Mouse (Mus musculus) MEL (cell line): ENCODE results near the gene Dkk3. TPM values are rescaled to one million over a fixed set of nuclear protein-coding genes. Genes with fewer than 3 reads are reported as not detected.

ENCODE experiments used
- DNase-seq: peaks from one replicate; pipeline ENCODE4 v3.0.0; 2011; ENCODE audit warnings: low read depth, low spot score
- H3K27ac ChIP-seq: 2 replicates; pipeline ENCODE4 v1.5.1; 2012; ENCODE audit warnings: low read depth, mild to moderate bottlenecking, control low read depth, low read length, moderate library complexity; ENCODE audit not compliant: control insufficient read depth
- H3K27me3 ChIP-seq, 2 experiments: fragments of 150-350 bp in 1 of 2; sonication (generic) in 1 of 2; 2 replicates each; pipeline ENCODE4 v1.6.1; 2012; ENCODE audit warnings: low read length in 2 of 2, mild to moderate bottlenecking in 2 of 2, improper control_type of control experiment in 1 of 2, moderate library complexity in 1 of 2; ENCODE audit not compliant: insufficient read depth in 2 of 2, control insufficient read depth in 1 of 2
- H3K36me3 ChIP-seq, 2 experiments: 2 replicates each; pipeline ENCODE4 v1.6.1; 2012 to 2014; ENCODE audit warnings: low read length in 2 of 2, improper control_type of control experiment in 1 of 2, inconsistent platforms in 1 of 2, mild to moderate bottlenecking in 1 of 2; ENCODE audit not compliant: insufficient read depth in 2 of 2, control insufficient read depth in 1 of 2
- H3K4me1 ChIP-seq, 2 experiments: fragments of 150-350 bp in 1 of 2; sonication (generic) in 1 of 2; 2 replicates each; pipeline ENCODE4 v1.6.1; 2012; ENCODE audit warnings: low read length in 2 of 2, improper control_type of control experiment in 1 of 2, mild to moderate bottlenecking in 1 of 2; ENCODE audit not compliant: insufficient read depth in 2 of 2, control insufficient read depth in 1 of 2
- H3K4me3 ChIP-seq, 2 experiments: fragments of 150-350 bp in 1 of 2; sonication (generic) in 1 of 2; 2 replicates each; pipeline ENCODE4 v1.5.1; 2012; ENCODE audit warnings: low read depth in 2 of 2, low read length in 2 of 2, mild to moderate bottlenecking in 2 of 2, moderate library complexity in 2 of 2, control low read depth in 1 of 2, improper control_type of control experiment in 1 of 2; ENCODE audit not compliant: control insufficient read depth in 1 of 2, insufficient read depth in 1 of 2
- H3K79me2 ChIP-seq: 2 replicates; pipeline ENCODE4 v1.6.1; 2012; ENCODE audit warnings: mild to moderate bottlenecking, low read length, moderate library complexity; ENCODE audit not compliant: control insufficient read depth, poor library complexity, insufficient read depth
- H3K9ac ChIP-seq: 2 replicates; pipeline ENCODE4 v1.6.1; 2012; ENCODE audit warnings: low read depth, mild to moderate bottlenecking, control low read depth, low read length, moderate library complexity; ENCODE audit not compliant: control insufficient read depth, poor library complexity, severe bottlenecking
- H3K9me3 ChIP-seq: fragments of 150-350 bp; sonication (generic); replicated peaks from 2 replicates; pipeline ENCODE4 v1.6.1; 2012; ENCODE audit warnings: mild to moderate bottlenecking, low read length, improper control_type of control experiment, moderate library complexity; ENCODE audit not compliant: insufficient read depth
- CHD1 ChIP-seq: IDR thresholded peaks from 2 replicates; pipeline ENCODE4 v1.6.1; 2012; ENCODE audit warnings: low read depth, mild to moderate bottlenecking, inconsistent platforms, low read length, improper control_type of control experiment
- EP300 ChIP-seq, 2 experiments: IDR thresholded peaks; 2 replicates each; pipeline ENCODE4 v1.6.1; 2011; ENCODE audit warnings: improper control_type of control experiment in 2 of 2, low read length in 2 of 2, low read depth in 1 of 2, mild to moderate bottlenecking in 1 of 2
- GATA1 ChIP-seq: IDR thresholded peaks from 2 replicates; pipeline ENCODE4 v1.6.1; 2011; ENCODE audit warnings: low read depth, low read length, improper control_type of control experiment
- HCFC1 ChIP-seq: IDR thresholded peaks from 2 replicates; pipeline ENCODE4 v1.6.1; 2012; ENCODE audit warnings: low read depth, mild to moderate bottlenecking, inconsistent platforms, low read length, improper control_type of control experiment, moderate library complexity
- MAX ChIP-seq: IDR thresholded peaks from 2 replicates; pipeline ENCODE4 v1.6.1; 2011; ENCODE audit warnings: low read length, improper control_type of control experiment
- MAZ ChIP-seq: IDR thresholded peaks from 2 replicates; pipeline ENCODE4 v1.6.1; 2012; ENCODE audit warnings: low read depth, mild to moderate bottlenecking, inconsistent platforms, low read length, improper control_type of control experiment
- MEF2A ChIP-seq: IDR thresholded peaks from 2 replicates; pipeline ENCODE4 v1.6.1; 2014; ENCODE audit warnings: low read depth, mild to moderate bottlenecking, inconsistent platforms, low read length, improper control_type of control experiment; ENCODE audit not compliant: poor library complexity, insufficient replicate concordance, severe bottlenecking; ENCODE audit errors: extremely low read depth
- MXI1 ChIP-seq: IDR thresholded peaks from 2 replicates; pipeline ENCODE4 v1.6.1; 2011; ENCODE audit warnings: mild to moderate bottlenecking, low read depth, low read length, improper control_type of control experiment
- MYC ChIP-seq: IDR thresholded peaks from 2 replicates; pipeline ENCODE4 v1.6.1; 2011; ENCODE audit warnings: low read depth, mild to moderate bottlenecking, low read length, improper control_type of control experiment, moderate library complexity
- NELFE ChIP-seq: IDR thresholded peaks from 2 replicates; pipeline ENCODE4 v1.6.1; 2011; ENCODE audit warnings: low read depth, low read length, improper control_type of control experiment
- NRF1 ChIP-seq: IDR thresholded peaks from 2 replicates; pipeline ENCODE4 v1.6.1; 2014; ENCODE audit warnings: low read depth, mild to moderate bottlenecking, inconsistent platforms, low read length, improper control_type of control experiment, moderate library complexity; ENCODE audit not compliant: poor library complexity, insufficient read depth, severe bottlenecking
- POLR2AphosphoS2 ChIP-seq: IDR thresholded peaks from 2 replicates; pipeline ENCODE4 v1.6.1; 2011; ENCODE audit warnings: low read length, improper control_type of control experiment
- TAL1 ChIP-seq: IDR thresholded peaks from 2 replicates; pipeline ENCODE4 v1.6.1; 2012; ENCODE audit warnings: mild to moderate bottlenecking, inconsistent platforms, low read length, moderate library complexity, mixed read lengths
- TCF12 ChIP-seq: IDR thresholded peaks from 2 replicates; pipeline ENCODE4 v1.6.1; 2014; ENCODE audit warnings: low read depth, mild to moderate bottlenecking, inconsistent platforms, low read length, improper control_type of control experiment, moderate library complexity
- UBTF ChIP-seq: IDR thresholded peaks from 2 replicates; pipeline ENCODE4 v1.6.1; 2012; ENCODE audit warnings: low read depth, mild to moderate bottlenecking, inconsistent platforms, low read length, improper control_type of control experiment, moderate library complexity, borderline replicate concordance; ENCODE audit not compliant: insufficient read depth
- USF1 ChIP-seq: IDR thresholded peaks from 2 replicates; pipeline ENCODE4 v1.6.1; 2014; ENCODE audit warnings: low read depth, mild to moderate bottlenecking, inconsistent platforms, low read length, improper control_type of control experiment, moderate library complexity
- USF2 ChIP-seq, 2 experiments: IDR thresholded peaks; 2 replicates each; pipeline ENCODE4 v1.6.1; 2011 to 2012; ENCODE audit warnings: improper control_type of control experiment in 2 of 2, low read length in 2 of 2, borderline replicate concordance in 1 of 2, inconsistent platforms in 1 of 2, low read depth in 1 of 2, mild to moderate bottlenecking in 1 of 2; ENCODE audit not compliant: insufficient read depth in 1 of 2
- ZC3H11A ChIP-seq: IDR thresholded peaks from 2 replicates; pipeline ENCODE4 v1.6.1; 2012; ENCODE audit warnings: low read depth, mild to moderate bottlenecking, inconsistent platforms, low read length, improper control_type of control experiment
- polyA plus RNA-seq, 2 experiments: library from polyadenylated mRNA; stranded (reverse) in 1 of 2; unstranded in 1 of 2; fragments of >175 nt in 1 of 2; fragments of >200 nt in 1 of 2; gene quantifications; 2 replicates each; pipeline versions ENCODE4 v1.2.1 to v1.2.4; 2012; ENCODE audit warnings: low replicate concordance in 2 of 2, low read depth in 1 of 2; ENCODE audit not compliant: insufficient read length in 2 of 2, insufficient read depth in 1 of 2, missing spikeins in 1 of 2
- total RNA-seq: library from RNA; depleted of rRNA; stranded (reverse); fragments of 300-350 nt; gene quantifications from 2 replicates; pipeline ENCODE4 v1.2.3, GENCODE M21; 2012

Gene Dkk3
- total and polyA plus RNA-seq, 3 experiments = not detected

DNA sequence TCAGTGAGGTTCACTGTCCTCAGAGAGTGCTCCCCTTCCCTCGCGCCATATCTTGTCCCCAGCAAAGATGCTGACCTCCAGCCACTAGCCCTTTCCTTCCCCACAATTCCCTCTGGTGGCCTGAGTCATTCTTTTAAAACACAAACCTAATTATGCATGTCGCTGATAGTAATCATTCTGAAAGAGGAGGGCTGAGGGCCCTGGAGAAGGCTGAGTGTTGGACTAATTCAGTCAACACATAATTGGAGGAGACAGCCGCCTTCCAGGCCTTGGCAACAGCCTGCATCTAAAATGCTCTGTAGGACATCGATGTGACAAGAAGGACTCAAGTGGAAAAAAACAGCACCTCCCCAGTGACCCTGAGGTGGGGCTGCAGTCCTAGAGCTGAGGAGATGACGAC is 29.0 kb downstream of the Dkk3 start:
- H3K9me3 ChIP-seq = no peaks in the 10 kb centered on the region
- no peak overlapping the region for H3K4me3 ChIP-seq
- H3K27ac ChIP-seq = no peak overlapping the region
- no peaks in the 10 kb centered on the region for H3K36me3 ChIP-seq
- TF ChIP-seq TCF12 (no peak), MAX (no peak), MXI1 (no peak), HCFC1 (no peak), GATA1 (no peak)
- H3K4me1 ChIP-seq = no peaks in the 10 kb centered on the region
- no peak for DNase-seq
- no peak overlapping the region for H3K9ac ChIP-seq
- H3K27me3 ChIP-seq = no peaks in the 10 kb centered on the region
- H3K79me2 ChIP-seq = no peaks in the 10 kb centered on the region

DNA sequence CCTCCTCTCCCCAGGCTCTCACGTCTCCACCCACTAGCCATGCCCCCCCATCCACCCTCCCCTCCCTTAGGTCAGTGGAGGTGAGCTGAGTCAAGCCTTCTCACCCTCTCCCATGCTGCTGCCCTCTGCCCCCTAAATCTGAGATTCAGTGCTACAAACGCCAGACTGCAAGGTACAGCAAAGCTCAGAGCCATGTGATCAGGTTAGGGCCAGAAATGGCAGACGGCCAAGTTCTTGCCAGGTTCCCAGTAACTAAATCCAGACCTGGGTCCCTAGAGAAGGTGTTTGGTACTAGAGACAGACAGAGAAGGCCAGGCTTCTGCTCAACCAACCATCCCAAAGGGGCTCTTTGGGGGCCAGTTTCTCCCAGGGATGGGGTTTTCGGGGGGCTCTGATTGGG is 30.0 kb downstream of the Dkk3 start:
- Histone ChIP-seq H3K27me3 (no peaks in the 10 kb centered on the region), H3K79me2 (no peaks in the 10 kb centered on the region), H3K36me3 (no peaks in the 10 kb centered on the region), H3K4me3 (no peak overlapping the region), H3K27ac (no peak overlapping the region), H3K9me3 (no peaks in the 10 kb centered on the region), H3K9ac (no peak overlapping the region)
- no peak for DNase-seq
- TF ChIP-seq GATA1 = no peak
- TF ChIP-seq UBTF = no peak
- TF ChIP-seq POLR2AphosphoS2 = no peak
- no peak for TF ChIP-seq MXI1
- no peak for TF ChIP-seq NRF1
- TF ChIP-seq, all 39 proteins: peak for 0
- H3K4me1 ChIP-seq = no peaks in the 10 kb centered on the region

DNA sequence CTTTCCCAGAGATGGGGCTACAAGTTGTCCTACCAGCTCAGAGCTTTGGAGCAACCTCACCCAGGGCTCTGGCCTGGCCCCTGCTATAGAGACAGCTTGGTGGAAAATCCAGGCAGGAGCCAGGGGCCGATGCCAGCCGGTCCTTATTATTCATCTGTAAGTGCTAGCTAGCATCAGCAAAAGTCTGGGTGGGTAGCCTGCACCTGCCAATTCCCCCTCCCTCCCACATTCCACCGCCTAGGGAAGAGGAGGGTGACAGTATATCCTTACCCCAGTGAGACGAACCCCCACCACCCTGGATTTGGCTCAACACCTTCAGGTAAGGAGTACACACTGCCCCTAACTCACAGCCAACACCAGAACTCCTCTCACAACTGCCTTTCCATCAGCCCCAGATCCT is 30.9 kb downstream of the Dkk3 start:
- DNase-seq = no peak
- H3K9ac ChIP-seq = no peak overlapping the region
- no peak overlapping the region for H3K27ac ChIP-seq
- H3K36me3 ChIP-seq = no peaks in the 10 kb centered on the region
- H3K27me3 ChIP-seq = no peaks in the 10 kb centered on the region
- H3K4me3 ChIP-seq = no peak overlapping the region
- TF ChIP-seq ZC3H11A (no peak), TAL1 (no peak), MEF2A (no peak), USF1 (no peak), NELFE (no peak), EP300 (IDR thresholded peaks at IDR 0.05; ENCODE audit: low read depth in 1 of 2, low read length in 2 of 2) (no peak), USF2 (IDR thresholded peaks at IDR 0.05; ENCODE audit: borderline replicate concordance in 1 of 2, insufficient read depth in 1 of 2, low read depth in 1 of 2, low read length in 2 of 2) (no peak), MYC (no peak), TCF12 (no peak), MAZ (no peak), CHD1 (no peak), GATA1 (no peak)
- no peaks in the 10 kb centered on the region for H3K9me3 ChIP-seq
- H3K4me1 ChIP-seq = no peaks in the 10 kb centered on the region
- no peaks in the 10 kb centered on the region for H3K79me2 ChIP-seq
